Mouse (Mus musculus) heart, adult 2 months (tissue): Measurements from ENCODE around the gene Krtap31-2.

Source experiments
- CTCF ChIP-seq: fragments of 200-600 bp; IDR thresholded peaks from 2 replicates; pipeline ENCODE4 v1.8.1; 2022; ENCODE audit warnings: antibody characterized with exemption, mild to moderate bottlenecking, moderate library complexity
- EP300 ChIP-seq: fragments of 200-500 bp; IDR thresholded peaks from 2 replicates; pipeline ENCODE4 v1.6.1; 2011; ENCODE audit warnings: low read depth, low read length, control low read depth; ENCODE audit not compliant: insufficient read depth

DNA sequence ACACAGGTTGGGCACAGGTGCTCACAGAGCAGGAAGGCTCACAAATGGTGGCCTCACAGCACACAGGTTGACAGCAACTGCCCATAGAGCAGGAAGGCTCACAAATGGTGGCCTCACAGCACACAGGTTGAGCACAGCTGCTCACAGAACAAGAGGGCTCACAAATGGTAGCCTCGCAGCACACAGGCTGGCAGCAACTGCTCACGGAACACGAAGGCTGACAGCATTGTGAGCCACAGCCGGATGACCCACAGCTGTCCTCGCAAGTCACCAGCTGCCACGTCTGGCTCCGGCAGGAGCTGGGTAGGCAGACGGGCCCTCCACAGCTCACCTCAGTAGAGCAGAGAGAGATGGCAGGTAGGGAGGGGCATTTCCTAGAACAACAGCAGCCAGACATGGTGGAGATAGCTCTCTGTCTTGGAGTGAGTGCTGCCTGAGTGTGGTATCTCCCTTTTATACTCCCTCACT, 50.1 kb downstream of the Krtap31-2 start, which contains the start of gene Krtap16-1:
- TF ChIP-seq CTCF (no peak), EP300 (no peak)
